In the genomic region with DNA sequence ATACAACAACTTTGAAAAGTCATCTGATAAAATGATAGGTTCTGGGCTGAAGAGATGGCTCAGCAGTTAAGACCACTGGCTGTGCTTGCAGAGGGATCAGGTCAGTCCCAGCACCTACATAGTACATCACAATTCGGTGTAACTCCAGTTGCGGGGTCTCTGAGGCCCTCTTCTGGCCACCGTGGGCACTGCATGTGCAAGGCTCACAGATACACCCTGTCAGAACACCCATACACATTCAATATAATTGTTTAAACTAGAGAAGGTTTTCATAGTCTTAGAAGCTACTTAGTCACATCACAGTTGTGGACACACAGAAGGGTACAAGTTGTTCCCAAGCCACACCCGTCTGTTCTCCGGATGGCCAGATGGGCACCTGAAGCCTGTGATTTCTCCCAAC, we compare ENCODE assay signal across 9 mouse cellular contexts.
DNase-seq lines count a peak whose midpoint lies in the region; TF ChIP-seq lines count a peak whose summit lies in the region.
"Had no signal": no experiment of that assay in that cellular context is flagged by ENCODE, and none has a peak within 500 bp of the region (broad histone marks: within the 10 kb centered on the region; RNA-seq: fewer than 3 reads in every experiment).

No protein-coding gene starts in this region.

- 72% methylated on average over 5 of the region's 5 CpGs for whole genome bisulfite sequencing in spleen, adult 2 months

- H3K36me3 ChIP-seq in spleen, adult 2 months (ENCODE audit: control insufficient read depth, insufficient read depth, low read length), result no peaks in the 10 kb centered on the region
- H3K36me3 ChIP-seq: heart, embryonic 15.5 days had no signal

- TF ChIP-seq POLR2A in spleen, adult 2 months (IDR thresholded peaks at IDR 0.05; ENCODE audit: low read depth, low read length), result no peak

- DNase-seq in frontal cortex, postnatal 36 days (ENCODE audit: low spot score in 2 of 2), result peak; percentile 31 to 64
- DNase-seq in frontal cortex, postnatal 10 days (ENCODE audit: low spot score in 2 of 2), result no peak
- DNase-seq in spleen, adult 2 months (ENCODE audit: low read depth in 1 of 2, low spot score in 2 of 2), result no peak
- DNase-seq in spleen, postnatal 36 days (ENCODE audit: low spot score in 2 of 2), result no peak
- peak; percentile 48 to 60 for DNase-seq in cerebellum, postnatal 10 days
- peak; percentile 43 for DNase-seq in lung, postnatal 14 days
- no peak for DNase-seq in Muller cell, postnatal 12 days (ENCODE audit: inconsistent ontology term)
- DNase-seq in gastrocnemius, adult 18-20 months (ENCODE audit: low spot score), result no peak

- no peak overlapping the region for H3K27ac ChIP-seq in spleen, adult 2 months (ENCODE audit: insufficient read depth, low read length)
- H3K27ac ChIP-seq: heart, embryonic 15.5 days had no signal

- peak; percentile 27; the same call in 1 of the 2 replicates for TF ChIP-seq CTCF in spleen, adult 2 months (IDR thresholded peaks at IDR 0.05; ENCODE audit: extremely low read depth, insufficient read depth, insufficient read length, insufficient replicate concordance)

- H3K4me1 ChIP-seq in spleen, adult 2 months (ENCODE audit: control insufficient read depth, insufficient read depth, insufficient read length), result no peaks in the 10 kb centered on the region

- H3K27me3 ChIP-seq in spleen, adult 2 months (ENCODE audit: control insufficient read depth, insufficient read depth, low read length), result no peaks in the 10 kb centered on the region
- H3K27me3 ChIP-seq: heart, embryonic 15.5 days had no signal

- no peak overlapping the region for H3K4me3 ChIP-seq in spleen, adult 2 months (ENCODE audit: extremely low read depth, insufficient read depth, insufficient read length)
- H3K4me3 ChIP-seq: heart, embryonic 15.5 days had no signal

Comparison
In these comparisons a context has a peak if more than half of its experiments do, and no peak if none do; other contexts are left out.
1. DNase-seq: peak in frontal cortex, postnatal 36 days (2 of 2), cerebellum, postnatal 10 days (2 of 2) and lung, postnatal 14 days (single experiment); none in frontal cortex, postnatal 10 days (0 of 2), spleen, adult 2 months (0 of 2), spleen, postnatal 36 days (0 of 2), Muller cell, postnatal 12 days (single experiment) and gastrocnemius, adult 18-20 months (single experiment).